Mouse (Mus musculus) liver, adult 2 months (tissue): ENCODE measurements around the gene Mnat1. TPM values are rescaled to one million over a fixed set of nuclear protein-coding genes. Genes with fewer than 3 reads are reported as not detected.
"Not testable (repeated sequence)": the region's sequence is repeated elsewhere in the genome, so short reads cannot be mapped to it uniquely, and the experiment has no call there.

ENCODE experiments used
- DNase-seq: peaks from one replicate; pipeline ENCODE4 v3.0.0-alpha.2; 2011; ENCODE audit warnings: low read depth, low spot score; ENCODE audit errors: extremely low read depth
- H3K27ac ChIP-seq: fragments of 200-500 bp; replicated peaks from 2 replicates; pipeline ENCODE4 v1.5.1; 2012; ENCODE audit warnings: low read depth, mild to moderate bottlenecking, control low read depth, inconsistent platforms, low read length; ENCODE audit not compliant: insufficient read depth
- H3K27me3 ChIP-seq: fragments of 200-500 bp; 2 replicates; pipeline ENCODE4 v1.6.1; 2012; ENCODE audit warnings: mild to moderate bottlenecking, moderate library complexity, low read length, inconsistent platforms; ENCODE audit not compliant: control insufficient read depth, insufficient read depth
- H3K36me3 ChIP-seq: fragments of 200-500 bp; 2 replicates; pipeline ENCODE4 v1.6.1; 2012; ENCODE audit warnings: low read length, inconsistent platforms; ENCODE audit not compliant: control insufficient read depth, insufficient read depth
- H3K4me1 ChIP-seq: fragments of 200-500 bp; 2 replicates; pipeline ENCODE4 v1.6.1; 2011; ENCODE audit warnings: low read length; ENCODE audit not compliant: control insufficient read depth, insufficient read depth
- H3K4me3 ChIP-seq: fragments of 200-500 bp; 2 replicates; pipeline ENCODE4 v1.5.1; 2011; ENCODE audit warnings: low read depth, mild to moderate bottlenecking, control low read depth, low read length, moderate library complexity; ENCODE audit not compliant: insufficient read depth
- H3K79me2 ChIP-seq: fragments of 200-500 bp; 2 replicates; pipeline ENCODE4 v1.6.1; 2012; ENCODE audit warnings: inconsistent platforms, mild to moderate bottlenecking, low read length, moderate library complexity; ENCODE audit not compliant: control insufficient read depth, insufficient read depth
- H3K9ac ChIP-seq: fragments of 200-500 bp; 2 replicates; pipeline ENCODE4 v1.6.1; 2012; ENCODE audit warnings: low read depth, mild to moderate bottlenecking, control low read depth, inconsistent platforms, low read length
- CTCF ChIP-seq: fragments of 200-500 bp; IDR thresholded peaks from 2 replicates; pipeline ENCODE4 v1.5.1; 2011; ENCODE audit warnings: low read depth, low read length, control low read depth
- POLR2A ChIP-seq: fragments of 200-500 bp; IDR thresholded peaks from 2 replicates; pipeline ENCODE4 v1.6.1; 2011; ENCODE audit warnings: low read length, control low read depth; ENCODE audit not compliant: insufficient read depth; ENCODE audit errors: extremely low read depth
- WGBS: fragments of 180-500 bp; shearing (Covaris S2); methylation state at CpG from one replicate; pipeline ENCODE4 v1.1.7; 2018; 5-methylcytosine and 5-hydroxymethylcytosine counted together
- polyA plus RNA-seq: library from polyadenylated mRNA; depleted of rRNA; stranded (reverse); fragments of >200 nt; gene quantifications from 2 replicates; pipeline ENCODE4 v1.2.3, GENCODE M21; 2012
- total RNA-seq: library from RNA; depleted of rRNA; stranded (reverse); fragments of >200 nt; gene quantifications from 2 replicates; pipeline ENCODE4 v1.2.3, GENCODE M21; 2014

Gene Mnat1
- total and polyA plus RNA-seq, 2 experiments = 3.4 to 10.6 TPM

- no peaks in the 10 kb centered on the region for H3K79me2 ChIP-seq
- 2% methylated on average over 19 of the region's 20 CpGs for WGBS
- no peak within 1 kb of the TSS for H3K27ac ChIP-seq
- peak within 1 kb of the TSS; percentile 3 for H3K9ac ChIP-seq
- DNase-seq = no peak
- peaks cover 25% of the 10 kb centered on the region for H3K27me3 ChIP-seq
- H3K4me3 ChIP-seq = peak within 1 kb of the TSS; percentile 59
- no peaks in the 10 kb centered on the region for H3K36me3 ChIP-seq
- TF ChIP-seq POLR2A (no peak), CTCF (no peak)
- H3K4me1 ChIP-seq = peaks cover 6% of the 10 kb centered on the region
Observed at GRCm38 (mm10) chr12:73113196-73113595, 10.3 kb upstream of the Mnat1 start, which contains the start of gene Six4. Six4 (minus strand) TSS chr12:73113456.

- Histone ChIP-seq H3K79me2 (peaks cover 7% of the 10 kb centered on the region; the same call in 1 of the 2 replicates), H3K9ac (no peak overlapping the region), H3K36me3 (no peaks in the 10 kb centered on the region), H3K4me3 (no peak overlapping the region), H3K4me1 (peaks cover 3% of the 10 kb centered on the region; the same call in 1 of the 2 replicates), H3K27me3 (no peaks in the 10 kb centered on the region), H3K27ac (no peak overlapping the region)
- 85% methylated on average over 4 of the region's 4 CpGs for WGBS
- no peak for DNase-seq
- TF ChIP-seq CTCF (no peak), POLR2A (no peak)
Observed at GRCm38 (mm10) chr12:73125250-73125649, 1.7 kb downstream of the Mnat1 start.

- 72% methylated on average over 3 of the region's 3 CpGs for WGBS
- Histone ChIP-seq H3K27me3 (no peaks in the 10 kb centered on the region), H3K4me1 (no peaks in the 10 kb centered on the region), H3K27ac (no peak overlapping the region), H3K79me2 (peaks cover 3% of the 10 kb centered on the region; the same call in 1 of the 2 replicates), H3K9ac (no peak overlapping the region), H3K4me3 (no peak overlapping the region), H3K36me3 (no peaks in the 10 kb centered on the region)
- TF ChIP-seq POLR2A = no peak
- TF ChIP-seq CTCF = no peak
- no peak for DNase-seq
Observed at GRCm38 (mm10) chr12:73140732-73141131, 17.2 kb downstream of the Mnat1 start.

- no peak overlapping the region for H3K27ac ChIP-seq
- H3K4me1 ChIP-seq = peaks cover 3% of the 10 kb centered on the region
- TF ChIP-seq CTCF (no peak), POLR2A (no peak)
- 79% methylated on average over 3 of the region's 3 CpGs for WGBS
- DNase-seq = no peak
- peaks cover 5% of the 10 kb centered on the region; the same call in 1 of the 2 replicates for H3K79me2 ChIP-seq
- no peak overlapping the region for H3K9ac ChIP-seq
- no peaks in the 10 kb centered on the region for H3K36me3 ChIP-seq
- no peaks in the 10 kb centered on the region for H3K27me3 ChIP-seq
- H3K4me3 ChIP-seq = no peak overlapping the region
Observed at GRCm38 (mm10) chr12:73147236-73147635, 23.7 kb downstream of the Mnat1 start.

- DNase-seq, H3K36me3 ChIP-seq, H3K9ac ChIP-seq, H3K4me3 ChIP-seq, H3K27ac ChIP-seq, H3K27me3 ChIP-seq, H3K79me2 ChIP-seq, H3K4me1 ChIP-seq: not testable (repeated sequence)
- whole genome bisulfite sequencing = 96% methylated on average over 5 of the region's 5 CpGs
Observed at GRCm38 (mm10) chr12:73151038-73151437, 27.5 kb downstream of the Mnat1 start.

- no peak overlapping the region for H3K27ac ChIP-seq
- no peaks in the 10 kb centered on the region for H3K4me1 ChIP-seq
- 92% methylated on average over 4 of the region's 4 CpGs for WGBS
- peaks cover 2% of the 10 kb centered on the region; the same call in 1 of the 2 replicates for H3K79me2 ChIP-seq
- H3K36me3 ChIP-seq = no peaks in the 10 kb centered on the region
- TF ChIP-seq POLR2A (no peak), CTCF (no peak)
- H3K9ac ChIP-seq = no peak overlapping the region
- no peak overlapping the region for H3K4me3 ChIP-seq
- no peak for DNase-seq
- H3K27me3 ChIP-seq = no peaks in the 10 kb centered on the region
Observed at GRCm38 (mm10) chr12:73154150-73154549, 30.6 kb downstream of the Mnat1 start.
